Mouse (Mus musculus) C2C12 (cell line): ENCODE results near the gene Pdcl2.

Source experiments
- CTCF ChIP-seq: IDR thresholded peaks from one replicate; pipeline ENCODE4 v1.5.1; 2011; ENCODE audit not compliant: control insufficient read depth, insufficient read depth, insufficient read length
- MAX ChIP-seq: IDR thresholded peaks from one replicate; pipeline ENCODE4 v1.6.1; 2011; ENCODE audit warnings: mild to moderate bottlenecking, control low read depth
- MYOD1 ChIP-seq: IDR thresholded peaks from one replicate; pipeline ENCODE4 v1.6.1; 2011; ENCODE audit warnings: low read depth; ENCODE audit not compliant: control insufficient read depth, insufficient read length
- MYOG ChIP-seq: IDR thresholded peaks from one replicate; pipeline ENCODE4 v1.6.1; 2011; ENCODE audit not compliant: control insufficient read depth, insufficient read length; ENCODE audit errors: extremely low read depth
- USF1 ChIP-seq: IDR thresholded peaks from one replicate; pipeline ENCODE4 v1.6.1; 2011; ENCODE audit warnings: low read depth, mild to moderate bottlenecking, control low read depth, moderate library complexity

DNA sequence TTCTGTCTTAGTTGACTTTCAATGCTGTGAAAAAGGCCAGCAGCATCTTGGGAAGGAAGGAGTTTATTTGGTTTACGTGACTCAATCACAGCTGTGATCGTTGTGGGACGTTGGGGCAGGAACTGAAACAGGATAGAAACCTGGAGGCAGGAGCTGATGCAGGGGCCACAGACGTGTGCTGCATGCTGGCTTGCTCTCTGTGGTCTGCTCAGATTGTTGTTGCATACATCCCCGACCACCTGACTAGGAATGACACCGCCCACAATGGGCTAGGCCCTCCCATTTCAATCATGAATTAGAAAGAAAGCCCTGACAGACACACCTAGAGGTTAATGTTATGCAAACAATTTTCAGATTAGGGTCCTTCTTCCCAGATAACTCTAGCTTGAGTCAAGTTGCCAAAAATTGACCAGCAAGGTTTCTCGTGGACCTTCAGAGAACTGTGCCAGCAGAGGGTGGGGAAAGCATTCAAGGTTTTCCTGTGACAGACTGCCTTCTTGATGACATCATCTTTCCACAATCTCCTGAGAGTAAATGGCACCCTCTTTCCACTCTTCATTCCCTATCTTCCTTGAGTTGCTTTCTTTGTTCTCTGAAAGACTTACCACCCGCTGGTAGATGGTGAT is 38.4 kb upstream of the Pdcl2 start:
- TF ChIP-seq MYOD1: no peak
- TF ChIP-seq CTCF: no peak
- TF ChIP-seq MYOG: no peak
- no peak for TF ChIP-seq USF1
- no peak for TF ChIP-seq MAX
